Mouse (Mus musculus) midbrain, embryonic 15.5 days (tissue): ENCODE measurements around the gene Cga. TPM values are rescaled to one million over a fixed set of nuclear protein-coding genes. Genes with fewer than 3 reads are reported as not detected.
A peak's percentile ranks its signal among the peaks of the same experiment; 100 is the strongest.
"Not testable (repeated sequence)": the region's sequence is repeated elsewhere in the genome, so short reads cannot be mapped to it uniquely, and the experiment has no call there.

ENCODE experiments used
- ATAC-seq: fragments of 200-750 bp; cut with Nextera tagmentation; replicated peaks from 2 replicates; pipeline ENCODE4 v1.8.0; 2017; ENCODE audit warnings: moderate TSS enrichment
- H3K27ac ChIP-seq: fragments of 300-500 bp; sonication (generic); 2 replicates; pipeline ENCODE4 v1.5.1; 2015; ENCODE audit warnings: mild to moderate bottlenecking, inconsistent platforms
- H3K27me3 ChIP-seq: fragments of 300-500 bp; sonication (generic); replicated peaks from 2 replicates; pipeline ENCODE4 v1.6.1; 2015; ENCODE audit warnings: inconsistent platforms
- H3K36me3 ChIP-seq: fragments of 300-500 bp; sonication (generic); replicated peaks from 2 replicates; pipeline ENCODE4 v1.6.1; 2015; ENCODE audit warnings: inconsistent platforms
- H3K4me1 ChIP-seq: fragments of 300-500 bp; sonication (generic); 2 replicates; pipeline ENCODE4 v1.6.1; 2015; ENCODE audit warnings: inconsistent platforms
- H3K4me2 ChIP-seq: fragments of 300-500 bp; sonication (generic); 2 replicates; pipeline ENCODE4 v1.6.1; 2015; ENCODE audit warnings: inconsistent platforms, mild to moderate bottlenecking, moderate library complexity
- H3K4me3 ChIP-seq: fragments of 300-500 bp; sonication (generic); 2 replicates; pipeline ENCODE4 v1.5.1; 2015; ENCODE audit warnings: mild to moderate bottlenecking, inconsistent platforms
- H3K9ac ChIP-seq: fragments of 300-500 bp; sonication (generic); 2 replicates; pipeline ENCODE4 v1.6.1; 2015; ENCODE audit warnings: mild to moderate bottlenecking, inconsistent platforms
- H3K9me3 ChIP-seq: fragments of 300-500 bp; sonication (generic); 2 replicates; pipeline ENCODE4 v1.6.1; 2016; ENCODE audit warnings: inconsistent platforms
- WGBS: fragments of 180-500 bp; shearing (Covaris S2); methylation state at CpG from one replicate; pipeline ENCODE4 v1.1.7; 2015; ENCODE audit warnings: mixed read lengths; 5-methylcytosine and 5-hydroxymethylcytosine counted together
- polyA plus RNA-seq: library from polyadenylated mRNA; unstranded; fragments of >200 nt; fragmentation: Nextera tagmentation; extraction: Ambion mirVana; gene quantifications from 2 replicates; pipeline ENCODE4 v1.2.1, GENCODE M21; 2015

The Cga gene
- polyA plus RNA-seq, 1 experiment from 2014 or later: not detected

- Histone ChIP-seq H3K9ac (no peak overlapping the region), H3K9me3 (no peaks in the 10 kb centered on the region), H3K4me2 (no peak overlapping the region), H3K27ac (no peak overlapping the region), H3K27me3 (no peaks in the 10 kb centered on the region), H3K4me1 (no peaks in the 10 kb centered on the region), H3K4me3 (no peak overlapping the region), H3K36me3 (no peaks in the 10 kb centered on the region)
- ATAC-seq: no peak
- 93% methylated on average over 1 of the region's 1 CpGs for WGBS
These were observed 5.7 kb downstream of the Cga start for GRCm38 (mm10) chr4:34899322-34899721.

DNA sequence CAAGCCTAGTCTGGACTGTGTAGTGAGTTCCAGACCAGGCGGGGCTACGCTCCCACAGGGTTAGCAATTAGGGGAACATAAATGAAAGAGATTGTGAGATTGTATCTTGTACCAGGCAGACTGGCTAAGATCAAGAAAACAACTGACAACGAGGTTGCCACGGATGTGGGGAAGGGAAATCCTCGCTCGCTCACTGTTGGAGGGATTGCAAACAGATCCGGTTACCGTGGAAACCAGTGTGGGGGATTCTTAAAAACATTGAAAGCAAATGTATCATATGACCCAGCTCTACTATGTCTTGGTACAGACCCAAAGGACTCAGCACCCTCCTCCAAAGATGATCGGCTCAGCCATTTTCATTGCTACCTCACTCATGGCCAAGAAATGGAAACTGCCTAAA is 6.6 kb downstream of the Cga start:
- no peaks in the 10 kb centered on the region for H3K4me1 ChIP-seq
- no peak overlapping the region for H3K9ac ChIP-seq
- no peaks in the 10 kb centered on the region for H3K36me3 ChIP-seq
- WGBS: 43% methylated on average over 9 of the region's 9 CpGs
- no peaks in the 10 kb centered on the region for H3K27me3 ChIP-seq
- H3K4me2 ChIP-seq: no peak overlapping the region
- ATAC-seq: peak; percentile 72
- H3K9me3 ChIP-seq: no peaks in the 10 kb centered on the region
- H3K27ac ChIP-seq: no peak overlapping the region
- H3K4me3 ChIP-seq: no peak overlapping the region

- WGBS: 80% methylated on average over 4 of the region's 4 CpGs
- no peaks in the 10 kb centered on the region for H3K36me3 ChIP-seq
- no peaks in the 10 kb centered on the region for H3K9me3 ChIP-seq
- no peak overlapping the region for H3K9ac ChIP-seq
- no peak overlapping the region for H3K4me2 ChIP-seq
- H3K4me3 ChIP-seq: no peak overlapping the region
- ATAC-seq: no peak
- no peaks in the 10 kb centered on the region for H3K4me1 ChIP-seq
- no peak overlapping the region for H3K27ac ChIP-seq
- H3K27me3 ChIP-seq: no peaks in the 10 kb centered on the region
These were observed 7.6 kb downstream of the Cga start for GRCm38 (mm10) chr4:34901166-34901565.

- not testable (repeated sequence) for H3K9ac ChIP-seq, H3K4me3 ChIP-seq, H3K27ac ChIP-seq, H3K4me2 ChIP-seq, H3K9me3 ChIP-seq, H3K4me1 ChIP-seq, H3K27me3 ChIP-seq, ATAC-seq, H3K36me3 ChIP-seq
- 84% methylated on average over 3 of the region's 3 CpGs for WGBS
These were observed 8.0 kb downstream of the Cga start for GRCm38 (mm10) chr4:34901582-34901981.

DNA sequence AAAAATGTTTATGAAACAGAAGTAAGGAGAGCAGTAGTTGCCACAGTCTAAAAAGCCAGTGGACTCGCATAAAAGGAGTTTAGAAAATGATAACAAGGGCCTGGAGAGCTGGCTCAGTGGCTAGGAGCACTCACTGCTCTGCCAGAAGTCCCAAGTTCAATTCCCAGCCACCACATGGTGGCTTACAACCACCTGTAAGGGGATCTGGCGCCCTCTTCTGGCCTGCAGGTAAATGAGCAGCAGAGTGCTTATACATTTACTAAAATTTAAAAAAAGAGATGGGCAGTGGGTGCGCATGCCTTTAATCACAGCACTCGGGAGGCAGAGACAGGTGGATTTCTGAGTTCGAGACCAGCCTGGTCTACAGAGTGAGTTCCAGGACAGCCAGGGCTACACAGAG is 11.8 kb downstream of the Cga start:
- ATAC-seq: no peak

GRCm38 (mm10) chr4:34906151-34906550 is 12.6 kb downstream of the Cga start:
- Histone ChIP-seq H3K27me3 (no peaks in the 10 kb centered on the region), H3K9me3 (no peaks in the 10 kb centered on the region), H3K27ac (no peak overlapping the region), H3K4me3 (no peak overlapping the region), H3K4me2 (no peak overlapping the region), H3K9ac (no peak overlapping the region), H3K36me3 (no peaks in the 10 kb centered on the region), H3K4me1 (no peaks in the 10 kb centered on the region)
- ATAC-seq: no peak
- 77% methylated on average over 4 of the region's 4 CpGs for WGBS

More for the DNA sequence above, 11.8 kb downstream of the Cga start:
- Histone ChIP-seq H3K36me3 (no peaks in the 10 kb centered on the region), H3K4me1 (no peaks in the 10 kb centered on the region), H3K9ac (no peak overlapping the region), H3K9me3 (no peaks in the 10 kb centered on the region), H3K4me2 (no peak overlapping the region), H3K4me3 (no peak overlapping the region), H3K27ac (no peak overlapping the region), H3K27me3 (no peaks in the 10 kb centered on the region)
- WGBS: 68% methylated on average over 5 of the region's 5 CpGs

GRCm38 (mm10) chr4:34907026-34907425 is 13.4 kb downstream of the Cga start:
- Histone ChIP-seq H3K27me3 (no peaks in the 10 kb centered on the region), H3K4me2 (no peak overlapping the region), H3K27ac (no peak overlapping the region), H3K9ac (no peak overlapping the region), H3K36me3 (no peaks in the 10 kb centered on the region), H3K9me3 (no peaks in the 10 kb centered on the region), H3K4me3 (no peak overlapping the region), H3K4me1 (no peaks in the 10 kb centered on the region)
- no peak for ATAC-seq
- WGBS: 52% methylated on average over 14 of the region's 14 CpGs

DNA sequence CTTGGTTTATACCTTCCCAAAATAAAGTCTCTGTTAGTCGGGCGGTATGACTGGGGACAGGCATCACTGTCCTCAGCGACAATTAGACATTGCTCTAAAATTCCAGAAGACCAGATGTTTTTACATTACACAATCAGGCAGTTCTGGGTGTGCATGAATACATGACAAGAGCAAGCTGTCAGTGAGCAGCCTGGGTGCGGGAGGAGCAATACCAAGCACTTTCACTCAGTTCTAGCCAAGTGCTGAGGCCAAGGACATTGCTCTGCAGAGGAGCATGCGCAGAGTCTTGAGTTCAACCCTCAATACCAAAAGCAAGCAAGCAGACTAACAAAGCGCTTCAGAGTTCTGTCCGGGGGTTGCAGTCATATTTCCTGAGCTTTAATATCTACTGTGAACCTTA is 14.5 kb downstream of the Cga start:
- H3K27me3 ChIP-seq: no peaks in the 10 kb centered on the region
- 92% methylated on average over 7 of the region's 7 CpGs for WGBS
- H3K27ac ChIP-seq: no peak overlapping the region
- H3K4me3 ChIP-seq: no peak overlapping the region
- no peak for ATAC-seq
- no peaks in the 10 kb centered on the region for H3K9me3 ChIP-seq
- no peak overlapping the region for H3K9ac ChIP-seq
- H3K4me1 ChIP-seq: no peaks in the 10 kb centered on the region
- H3K36me3 ChIP-seq: no peaks in the 10 kb centered on the region
- H3K4me2 ChIP-seq: no peak overlapping the region

- 75% methylated on average over 3 of the region's 3 CpGs for WGBS
- Histone ChIP-seq H3K4me3 (no peak overlapping the region), H3K27ac (no peak overlapping the region), H3K27me3 (no peaks in the 10 kb centered on the region), H3K36me3 (no peaks in the 10 kb centered on the region), H3K4me1 (no peaks in the 10 kb centered on the region), H3K4me2 (no peak overlapping the region), H3K9me3 (no peaks in the 10 kb centered on the region), H3K9ac (no peak overlapping the region)
- ATAC-seq: no peak
These were observed 17.8 kb downstream of the Cga start for GRCm38 (mm10) chr4:34911401-34911800.

DNA sequence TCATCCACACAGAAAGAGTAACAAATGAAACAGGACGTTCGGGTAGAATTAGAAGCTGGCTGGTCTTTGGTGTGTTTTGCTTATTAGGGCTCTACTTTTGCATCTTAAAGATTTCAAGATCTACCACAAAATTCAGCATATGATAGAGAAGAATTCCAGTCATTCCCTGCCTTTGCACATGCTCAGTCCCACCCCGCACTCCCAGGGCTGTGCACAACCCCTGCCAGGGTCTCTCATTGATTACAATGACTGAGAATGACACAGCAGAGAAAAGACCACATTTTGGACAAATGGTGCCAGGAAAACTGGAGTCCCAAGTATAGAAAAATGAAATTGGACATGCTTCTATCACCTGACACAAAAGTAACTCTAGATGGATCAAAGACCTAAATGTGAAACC is 18.6 kb downstream of the Cga start:
- no peaks in the 10 kb centered on the region for H3K4me1 ChIP-seq
- H3K9me3 ChIP-seq: no peaks in the 10 kb centered on the region
- no peaks in the 10 kb centered on the region for H3K36me3 ChIP-seq
- H3K4me2 ChIP-seq: no peak overlapping the region
- WGBS: 87% methylated on average over 3 of the region's 3 CpGs
- H3K9ac ChIP-seq: no peak overlapping the region
- H3K27me3 ChIP-seq: no peaks in the 10 kb centered on the region
- no peak overlapping the region for H3K27ac ChIP-seq
- ATAC-seq: no peak
- H3K4me3 ChIP-seq: no peak overlapping the region

DNA sequence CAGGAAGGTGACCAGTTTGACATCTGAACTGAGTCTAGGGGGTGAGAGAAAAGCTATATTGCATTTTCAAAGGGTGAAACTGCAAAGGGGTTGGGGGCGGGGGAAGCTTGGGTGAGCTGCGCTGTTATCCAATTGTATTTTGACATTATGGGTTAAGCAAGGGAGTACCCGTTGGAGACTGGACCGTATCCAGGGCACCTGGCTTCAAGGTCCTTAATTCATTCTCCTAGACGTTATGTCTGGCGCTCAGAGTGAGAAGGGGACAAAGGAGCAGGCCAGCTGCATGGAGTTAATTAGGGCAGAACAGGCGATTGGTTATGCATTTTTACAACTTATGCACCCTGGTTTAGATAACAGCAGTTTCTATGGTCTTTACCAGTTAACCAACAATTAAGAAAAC is 23.8 kb downstream of the Cga start:
- no peaks in the 10 kb centered on the region for H3K9me3 ChIP-seq
- H3K9ac ChIP-seq: no peak overlapping the region
- H3K4me2 ChIP-seq: no peak overlapping the region
- no peak overlapping the region for H3K27ac ChIP-seq
- no peaks in the 10 kb centered on the region for H3K36me3 ChIP-seq
- no peaks in the 10 kb centered on the region for H3K4me1 ChIP-seq
- H3K27me3 ChIP-seq: no peaks in the 10 kb centered on the region
- ATAC-seq: no peak
- 45% methylated on average over 7 of the region's 7 CpGs for WGBS
- H3K4me3 ChIP-seq: no peak overlapping the region

GRCm38 (mm10) chr4:34922177-34922870 is 28.7 kb downstream of the Cga start:
- ATAC-seq: peak; percentile 81
- H3K4me3 ChIP-seq: no peak overlapping the region
- H3K36me3 ChIP-seq: no peaks in the 10 kb centered on the region
- H3K9ac ChIP-seq: no peak overlapping the region
- no peaks in the 10 kb centered on the region for H3K9me3 ChIP-seq
- no peak overlapping the region for H3K4me2 ChIP-seq
- 71% methylated on average over 6 of the region's 6 CpGs for WGBS
- no peak overlapping the region for H3K27ac ChIP-seq
- H3K4me1 ChIP-seq: no peaks in the 10 kb centered on the region
- H3K27me3 ChIP-seq: no peaks in the 10 kb centered on the region

DNA sequence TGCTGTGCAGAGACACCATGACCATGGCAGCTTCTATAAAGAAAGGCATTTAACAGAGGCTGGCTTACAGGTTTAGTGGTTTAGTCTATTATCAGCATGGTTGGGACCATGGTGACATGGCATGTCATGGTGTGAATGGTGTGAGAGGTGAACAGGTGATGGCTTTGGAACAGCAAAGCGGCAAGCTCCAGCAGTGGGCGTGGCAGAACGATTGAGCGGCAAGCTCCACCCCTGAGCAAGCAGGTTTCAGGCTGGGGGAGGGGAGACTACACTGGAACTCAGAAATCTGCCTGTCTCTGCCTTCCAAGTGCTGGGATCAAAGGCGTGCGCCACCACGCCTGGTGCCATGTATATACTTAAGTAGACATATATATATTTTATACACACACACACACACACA is 34.8 kb downstream of the Cga start:
- not testable (repeated sequence) for H3K4me1 ChIP-seq, H3K36me3 ChIP-seq, H3K27me3 ChIP-seq, H3K27ac ChIP-seq, H3K4me3 ChIP-seq, H3K9ac ChIP-seq, H3K9me3 ChIP-seq, ATAC-seq, H3K4me2 ChIP-seq
- WGBS: 82% methylated on average over 7 of the region's 7 CpGs
